Mouse (Mus musculus): ENCODE results near the gene Sowahb. TPM values are rescaled to one million over a fixed set of nuclear protein-coding genes. Genes with fewer than 3 reads are reported as not detected.
"Not testable (repeated sequence)": the region's sequence is repeated elsewhere in the genome, so short reads cannot be mapped to it uniquely, and the experiment has no call there.

Sowahb gene
- polyA plus RNA-seq, 1 experiment from 2014 or later: not detected

GRCm38 (mm10) chr5:93030869-93031268 is 14.0 kb downstream of the Sowahb start:
- no peaks in the 10 kb centered on the region for H3K9me3 ChIP-seq (ENCODE audit: control insufficient read depth, low read length)
- H3K27me3 ChIP-seq (replicated peaks; ENCODE audit: control insufficient read depth, insufficient read depth, low read length): no peaks in the 10 kb centered on the region

GRCm38 (mm10) chr5:93030411-93030810 is 14.4 kb downstream of the Sowahb start:
- Histone ChIP-seq H3K36me3 (ENCODE audit: control insufficient read depth, insufficient read depth) (no peaks in the 10 kb centered on the region), H3K9me3 (ENCODE audit: control insufficient read depth, low read length) (no peaks in the 10 kb centered on the region), H3K4me1 (replicated peaks; ENCODE audit: control insufficient read depth, insufficient read depth, low read length) (no peaks in the 10 kb centered on the region), H3K27me3 (replicated peaks; ENCODE audit: control insufficient read depth, insufficient read depth, low read length) (no peaks in the 10 kb centered on the region), H3K4me2 (ENCODE audit: low read length) (no peak overlapping the region), H3K4me3 (replicated peaks; ENCODE audit: low read length) (no peak overlapping the region), H3K9ac (replicated peaks; ENCODE audit: low read depth, low read length) (no peak overlapping the region), H3K27ac (ENCODE audit: low read length) (no peak overlapping the region)
- WGBS: 86% methylated on average over 5 of the region's 5 CpGs
- no peak for ATAC-seq

More at GRCm38 (mm10) chr5:93030869-93031268, 14.0 kb downstream of the Sowahb start:
- ATAC-seq: no peak
- H3K4me2 ChIP-seq (ENCODE audit: low read length): no peak overlapping the region
- H3K27ac ChIP-seq (ENCODE audit: low read length): no peak overlapping the region
- 44% methylated on average over 3 of the region's 3 CpGs for WGBS
- H3K4me3 ChIP-seq (replicated peaks; ENCODE audit: low read length): no peak overlapping the region
- no peaks in the 10 kb centered on the region for H3K4me1 ChIP-seq (replicated peaks; ENCODE audit: control insufficient read depth, insufficient read depth, low read length)
- no peak overlapping the region for H3K9ac ChIP-seq (replicated peaks; ENCODE audit: low read depth, low read length)
- H3K36me3 ChIP-seq (ENCODE audit: control insufficient read depth, insufficient read depth): no peaks in the 10 kb centered on the region

- no peaks in the 10 kb centered on the region for H3K36me3 ChIP-seq (ENCODE audit: control insufficient read depth, insufficient read depth)
- no peaks in the 10 kb centered on the region for H3K4me1 ChIP-seq (replicated peaks; ENCODE audit: control insufficient read depth, insufficient read depth, low read length)
- ATAC-seq: no peak
- H3K27me3 ChIP-seq (replicated peaks; ENCODE audit: control insufficient read depth, insufficient read depth, low read length): no peaks in the 10 kb centered on the region
- no peaks in the 10 kb centered on the region for H3K9me3 ChIP-seq (ENCODE audit: control insufficient read depth, low read length)
- no peak overlapping the region for H3K4me2 ChIP-seq (ENCODE audit: low read length)
- H3K4me3 ChIP-seq (replicated peaks; ENCODE audit: low read length): no peak overlapping the region
- 64% methylated on average over 9 of the region's 9 CpGs for WGBS
- no peak overlapping the region for H3K27ac ChIP-seq (ENCODE audit: low read length)
- H3K9ac ChIP-seq (replicated peaks; ENCODE audit: low read depth, low read length): no peak overlapping the region
Observed at GRCm38 (mm10) chr5:93027120-93027675, 17.6 kb downstream of the Sowahb start.

GRCm38 (mm10) chr5:93026437-93027119 is 18.2 kb downstream of the Sowahb start:
- Histone ChIP-seq H3K4me2 (ENCODE audit: low read length) (no peak overlapping the region), H3K27me3 (replicated peaks; ENCODE audit: control insufficient read depth, insufficient read depth, low read length) (no peaks in the 10 kb centered on the region), H3K27ac (ENCODE audit: low read length) (no peak overlapping the region), H3K9ac (replicated peaks; ENCODE audit: low read depth, low read length) (no peak overlapping the region), H3K4me1 (replicated peaks; ENCODE audit: control insufficient read depth, insufficient read depth, low read length) (no peaks in the 10 kb centered on the region), H3K9me3 (ENCODE audit: control insufficient read depth, low read length) (no peaks in the 10 kb centered on the region), H3K36me3 (ENCODE audit: control insufficient read depth, insufficient read depth) (no peaks in the 10 kb centered on the region), H3K4me3 (replicated peaks; ENCODE audit: low read length) (no peak overlapping the region)
- WGBS: 64% methylated on average over 4 of the region's 4 CpGs
- no peak for ATAC-seq

GRCm38 (mm10) chr5:93024754-93025280 is 20.0 kb downstream of the Sowahb start:
- no peak overlapping the region for H3K4me2 ChIP-seq (ENCODE audit: low read length)
- H3K4me1 ChIP-seq (replicated peaks; ENCODE audit: control insufficient read depth, insufficient read depth, low read length): no peaks in the 10 kb centered on the region
- no peak overlapping the region for H3K9ac ChIP-seq (replicated peaks; ENCODE audit: low read depth, low read length)
- no peak for ATAC-seq
- WGBS: 29% methylated on average over 7 of the region's 7 CpGs
- H3K27me3 ChIP-seq (replicated peaks; ENCODE audit: control insufficient read depth, insufficient read depth, low read length): no peaks in the 10 kb centered on the region
- H3K36me3 ChIP-seq (ENCODE audit: control insufficient read depth, insufficient read depth): no peaks in the 10 kb centered on the region
- no peak overlapping the region for H3K27ac ChIP-seq (ENCODE audit: low read length)
- H3K4me3 ChIP-seq (replicated peaks; ENCODE audit: low read length): no peak overlapping the region
- H3K9me3 ChIP-seq (ENCODE audit: control insufficient read depth, low read length): no peaks in the 10 kb centered on the region

- H3K27me3 ChIP-seq (replicated peaks; ENCODE audit: control insufficient read depth, insufficient read depth, low read length): no peaks in the 10 kb centered on the region
- no peaks in the 10 kb centered on the region for H3K4me1 ChIP-seq (replicated peaks; ENCODE audit: control insufficient read depth, insufficient read depth, low read length)
- no peak overlapping the region for H3K4me3 ChIP-seq (replicated peaks; ENCODE audit: low read length)
- H3K9ac ChIP-seq (replicated peaks; ENCODE audit: low read depth, low read length): no peak overlapping the region
- WGBS: 76% methylated on average over 7 of the region's 7 CpGs
- no peaks in the 10 kb centered on the region for H3K9me3 ChIP-seq (ENCODE audit: control insufficient read depth, low read length)
- no peak overlapping the region for H3K4me2 ChIP-seq (ENCODE audit: low read length)
- ATAC-seq: no peak
- no peak overlapping the region for H3K27ac ChIP-seq (ENCODE audit: low read length)
- no peaks in the 10 kb centered on the region for H3K36me3 ChIP-seq (ENCODE audit: control insufficient read depth, insufficient read depth)
Observed at GRCm38 (mm10) chr5:93022126-93022797, 22.6 kb downstream of the Sowahb start.

- Histone ChIP-seq H3K4me1 (replicated peaks; ENCODE audit: control insufficient read depth, insufficient read depth, low read length) (no peaks in the 10 kb centered on the region), H3K9ac (replicated peaks; ENCODE audit: low read depth, low read length) (no peak overlapping the region), H3K4me2 (ENCODE audit: low read length) (no peak overlapping the region), H3K27ac (ENCODE audit: low read length) (no peak overlapping the region), H3K4me3 (replicated peaks; ENCODE audit: low read length) (no peak overlapping the region), H3K36me3 (ENCODE audit: control insufficient read depth, insufficient read depth) (no peaks in the 10 kb centered on the region), H3K27me3 (replicated peaks; ENCODE audit: control insufficient read depth, insufficient read depth, low read length) (no peaks in the 10 kb centered on the region), H3K9me3 (ENCODE audit: control insufficient read depth, low read length) (no peaks in the 10 kb centered on the region)
- ATAC-seq: no peak
- 69% methylated on average over 6 of the region's 6 CpGs for WGBS
Observed at GRCm38 (mm10) chr5:93020024-93020666, 24.7 kb downstream of the Sowahb start.

- not testable (repeated sequence) for H3K4me3 ChIP-seq (replicated peaks; ENCODE audit: low read length); H3K9me3 ChIP-seq (ENCODE audit: control insufficient read depth, low read length); H3K27ac ChIP-seq (ENCODE audit: low read length); H3K4me2 ChIP-seq (ENCODE audit: low read length); ATAC-seq; H3K36me3 ChIP-seq (ENCODE audit: control insufficient read depth, insufficient read depth); H3K27me3 ChIP-seq (replicated peaks; ENCODE audit: control insufficient read depth, insufficient read depth, low read length); H3K9ac ChIP-seq (replicated peaks; ENCODE audit: low read depth, low read length); H3K4me1 ChIP-seq (replicated peaks; ENCODE audit: control insufficient read depth, insufficient read depth, low read length)
- WGBS: 96% methylated on average over 10 of the region's 10 CpGs
Observed at GRCm38 (mm10) chr5:93019207-93019606, 25.6 kb downstream of the Sowahb start.

GRCm38 (mm10) chr5:93017678-93018077 is 27.1 kb downstream of the Sowahb start:
- Histone ChIP-seq H3K4me2 (ENCODE audit: low read length) (no peak overlapping the region), H3K4me1 (replicated peaks; ENCODE audit: control insufficient read depth, insufficient read depth, low read length) (no peaks in the 10 kb centered on the region), H3K9ac (replicated peaks; ENCODE audit: low read depth, low read length) (no peak overlapping the region), H3K36me3 (ENCODE audit: control insufficient read depth, insufficient read depth) (no peaks in the 10 kb centered on the region), H3K4me3 (replicated peaks; ENCODE audit: low read length) (no peak overlapping the region), H3K9me3 (ENCODE audit: control insufficient read depth, low read length) (no peaks in the 10 kb centered on the region), H3K27me3 (replicated peaks; ENCODE audit: control insufficient read depth, insufficient read depth, low read length) (no peaks in the 10 kb centered on the region), H3K27ac (ENCODE audit: low read length) (no peak overlapping the region)
- 79% methylated on average over 3 of the region's 3 CpGs for WGBS
- ATAC-seq: no peak

Measured in forebrain, embryonic 16.5 days (tissue).